Mouse (Mus musculus) liver, embryonic 14.5 days (tissue): ENCODE measurements at regions not wholly inside any gene's neighbourhood (a gene's known extent, or its start where the extent isn't known, plus 50 kb on each side); places are given as distances from the start of the nearest gene placed in this dataset.

Source experiments
- CTCF ChIP-seq: IDR thresholded peaks from 2 replicates; pipeline ENCODE4 v1.5.1; 2016; ENCODE audit warnings: antibody characterized with exemption, low read depth, control low read depth
- EP300 ChIP-seq: IDR thresholded peaks from 2 replicates; pipeline ENCODE4 v1.6.1; 2016; ENCODE audit warnings: antibody characterized with exemption, low read depth

DNA sequence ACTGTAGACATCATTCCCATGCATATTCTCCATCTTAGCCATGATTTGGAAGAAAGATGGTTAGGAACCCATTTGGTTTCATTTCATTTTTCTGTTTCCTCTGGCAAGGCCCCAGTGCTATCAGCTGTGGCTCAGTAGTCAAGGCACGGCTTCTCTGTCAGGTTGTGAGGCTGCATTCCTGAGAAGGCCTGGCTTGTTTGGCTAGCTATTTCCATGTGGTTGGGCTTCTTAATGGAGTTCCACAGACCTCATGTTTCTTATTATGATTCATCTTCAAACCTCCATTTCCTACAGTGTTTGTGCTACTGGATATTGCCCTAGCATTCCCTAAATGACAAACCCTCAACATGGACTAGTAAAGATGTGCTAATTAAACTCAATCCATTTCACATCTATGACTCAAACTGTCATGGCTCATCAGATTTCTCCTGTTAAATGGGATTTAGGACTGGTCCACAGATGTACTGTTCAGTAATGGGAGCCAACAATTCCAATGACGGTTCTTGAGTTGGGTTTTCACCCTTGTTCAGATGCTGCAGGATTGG, 459.0 kb upstream of the Pou3f3 start:
- TF ChIP-seq CTCF (no peak), EP300 (no peak)
